Mouse (Mus musculus) CH12F3 (cell line): ENCODE results near the gene Coro1b.

Experiments used
- in situ Hi-C: fragments of 300-500 bp; cut with MboI; formaldehyde crosslinking; loops from 2 replicates; pipeline ENCODE4 v1.14.3; 2020; ENCODE audit warnings: low sequenced_read_pairs

The Coro1b gene

GRCm38 (mm10) chr19:4148491-4148806 lies at the start of gene Coro1b:
Coro1b (plus strand) TSS chr19:4148619.
- in situ Hi-C loops: no loop called here

- in situ Hi-C loops: no loop called here
Measured at GRCm38 (mm10) chr19:4099056-4099455, 49.4 kb upstream of the Coro1b start.

GRCm38 (mm10) chr19:4099837-4100717 lies 48.3 kb upstream of the Coro1b start, which contains the start of gene Pitpnm1:
Pitpnm1 (plus strand) TSS chr19:4099998.
- in situ Hi-C loops: no loop called here

GRCm38 (mm10) chr19:4100718-4101261 lies 47.6 kb upstream of the Coro1b start:
- in situ Hi-C loops: no loop called here

GRCm38 (mm10) chr19:4101466-4101865 lies 47.0 kb upstream of the Coro1b start:
- in situ Hi-C loops: no loop called here

GRCm38 (mm10) chr19:4102049-4102448 lies 46.4 kb upstream of the Coro1b start:
- in situ Hi-C loops: no loop called here

- in situ Hi-C loops: no loop called here
Measured at GRCm38 (mm10) chr19:4102626-4103025, 45.8 kb upstream of the Coro1b start.

GRCm38 (mm10) chr19:4103294-4103693 lies 45.1 kb upstream of the Coro1b start:
- in situ Hi-C loops: no loop called here

GRCm38 (mm10) chr19:4103792-4104191 lies 44.6 kb upstream of the Coro1b start:
- in situ Hi-C loops: no loop called here

- in situ Hi-C loops: no loop called here
Measured at GRCm38 (mm10) chr19:4104675-4105194, 43.7 kb upstream of the Coro1b start.

GRCm38 (mm10) chr19:4106654-4107053 lies 41.8 kb upstream of the Coro1b start:
- in situ Hi-C loops: no loop called here

- in situ Hi-C loops: no loop called here
Measured at GRCm38 (mm10) chr19:4108535-4108934, 39.9 kb upstream of the Coro1b start.

GRCm38 (mm10) chr19:4112063-4112960 lies 36.1 kb upstream of the Coro1b start:
- in situ Hi-C loops: no loop called here

- in situ Hi-C loops: no loop called here
Measured at GRCm38 (mm10) chr19:4113186-4113805, 35.1 kb upstream of the Coro1b start.

GRCm38 (mm10) chr19:4113806-4114230 lies 34.6 kb upstream of the Coro1b start:
- in situ Hi-C loops: no loop called here

- in situ Hi-C loops: no loop called here
Measured at GRCm38 (mm10) chr19:4114551-4114950, 33.9 kb upstream of the Coro1b start.

GRCm38 (mm10) chr19:4115144-4115543 lies 33.3 kb upstream of the Coro1b start:
- in situ Hi-C loops: no loop called here

GRCm38 (mm10) chr19:4115816-4116215 lies 32.6 kb upstream of the Coro1b start:
- in situ Hi-C loops: no loop called here

- in situ Hi-C loops: no loop called here
Measured at GRCm38 (mm10) chr19:4117006-4117405, 31.4 kb upstream of the Coro1b start.

- in situ Hi-C loops: no loop called here
Measured at GRCm38 (mm10) chr19:4118350-4118749, 30.1 kb upstream of the Coro1b start.
